Mouse (Mus musculus) heart, embryonic 15.5 days (tissue): ENCODE results near the gene Angpt4. TPM values are rescaled to one million over a fixed set of nuclear protein-coding genes. Genes with fewer than 3 reads are reported as not detected.

Experiments used
- ATAC-seq: fragments of 200-750 bp; cut with Nextera tagmentation; replicated peaks from 2 replicates; pipeline ENCODE4 v1.8.0; 2017; ENCODE audit warnings: low read depth, moderate TSS enrichment; ENCODE audit not compliant: insufficient number of reproducible peaks, insufficient read depth, low FRiP score
- H3K27ac ChIP-seq: fragments of 300-500 bp; sonication (generic); 2 replicates; pipeline ENCODE4 v1.5.1; 2015; ENCODE audit warnings: mild to moderate bottlenecking, inconsistent platforms
- H3K27me3 ChIP-seq: fragments of 300-500 bp; sonication (generic); 2 replicates; pipeline ENCODE4 v1.6.1; 2015; ENCODE audit warnings: inconsistent platforms
- H3K36me3 ChIP-seq: fragments of 300-500 bp; sonication (generic); 2 replicates; pipeline ENCODE4 v1.6.1; 2015; ENCODE audit warnings: mild to moderate bottlenecking, inconsistent platforms
- H3K4me1 ChIP-seq: fragments of 300-500 bp; sonication (generic); replicated peaks from 2 replicates; pipeline ENCODE4 v1.6.1; 2015; ENCODE audit warnings: inconsistent platforms
- H3K4me2 ChIP-seq: fragments of 300-500 bp; sonication (generic); 2 replicates; pipeline ENCODE4 v1.6.1; 2015; ENCODE audit warnings: inconsistent platforms, mild to moderate bottlenecking, moderate library complexity
- H3K4me3 ChIP-seq: fragments of 300-500 bp; sonication (generic); 2 replicates; pipeline ENCODE4 v1.5.1; 2015; ENCODE audit warnings: mild to moderate bottlenecking, inconsistent platforms
- H3K9ac ChIP-seq: fragments of 300-500 bp; sonication (generic); 2 replicates; pipeline ENCODE4 v1.6.1; 2015; ENCODE audit warnings: mild to moderate bottlenecking, inconsistent platforms
- H3K9me3 ChIP-seq: fragments of 300-500 bp; sonication (generic); replicated peaks from 2 replicates; pipeline ENCODE4 v1.6.1; 2016; ENCODE audit warnings: inconsistent platforms
- whole genome bisulfite sequencing: fragments of 180-500 bp; shearing (Covaris S2); methylation state at CpG from one replicate; pipeline ENCODE4 v1.1.7; 2015; ENCODE audit warnings: mixed read lengths; 5-methylcytosine and 5-hydroxymethylcytosine counted together
- polyA plus RNA-seq: library from polyadenylated mRNA; unstranded; fragments of >200 nt; fragmentation: Nextera tagmentation; extraction: Ambion mirVana; gene quantifications from 2 replicates; pipeline ENCODE4 v1.2.1, GENCODE M21; 2015

Gene Angpt4
- polyA plus RNA-seq, 1 experiment from 2014 or later: 0.30 TPM

- Histone ChIP-seq H3K9me3 (no peaks in the 10 kb centered on the region), H3K4me3 (no peak overlapping the region), H3K9ac (no peak overlapping the region), H3K4me1 (peaks cover 18% of the 10 kb centered on the region), H3K36me3 (no peaks in the 10 kb centered on the region), H3K27me3 (0 out of 2 replicates have a peak, but pooled peaks cover 5% of the 10 kb centered on the region), H3K4me2 (no peak overlapping the region), H3K27ac (no peak overlapping the region)
- no peak for ATAC-seq
- 15% methylated on average over 2 of the region's 2 CpGs for WGBS
Observed at GRCm38 (mm10) chr2:151915111-151915510, 4.1 kb downstream of the Angpt4 start.

GRCm38 (mm10) chr2:151916061-151916831, 5.2 kb downstream of the Angpt4 start:
- ATAC-seq: no peak
- Histone ChIP-seq H3K27me3 (0 out of 2 replicates have a peak, but pooled peaks cover 5% of the 10 kb centered on the region), H3K27ac (no peak overlapping the region), H3K4me3 (no peak overlapping the region), H3K36me3 (no peaks in the 10 kb centered on the region), H3K9ac (no peak overlapping the region), H3K4me2 (no peak overlapping the region), H3K4me1 (peaks cover 10% of the 10 kb centered on the region), H3K9me3 (no peaks in the 10 kb centered on the region)
- WGBS: 55% methylated on average over 13 of the region's 13 CpGs

GRCm38 (mm10) chr2:151919140-151919539, 8.1 kb downstream of the Angpt4 start:
- H3K9ac ChIP-seq: no peak overlapping the region
- H3K36me3 ChIP-seq: no peaks in the 10 kb centered on the region
- H3K4me3 ChIP-seq: no peak overlapping the region
- H3K4me2 ChIP-seq: no peak overlapping the region
- H3K4me1 ChIP-seq: 0 out of 2 replicates have a peak, but pooled peaks cover 5% of the 10 kb centered on the region
- H3K9me3 ChIP-seq: no peaks in the 10 kb centered on the region
- ATAC-seq: no peak; the same call in 1 of the 2 replicates
- 0 out of 2 replicates have a peak, but pooled peaks cover 5% of the 10 kb centered on the region for H3K27me3 ChIP-seq
- no peak overlapping the region for H3K27ac ChIP-seq
- 34% methylated on average over 9 of the region's 9 CpGs for WGBS

- no peaks in the 10 kb centered on the region for H3K36me3 ChIP-seq
- WGBS: 62% methylated on average over 8 of the region's 8 CpGs
- H3K27ac ChIP-seq: no peak overlapping the region
- no peaks in the 10 kb centered on the region for H3K27me3 ChIP-seq
- H3K4me2 ChIP-seq: no peak overlapping the region
- peaks cover 12% of the 10 kb centered on the region for H3K4me1 ChIP-seq
- ATAC-seq: no peak
- no peak overlapping the region for H3K9ac ChIP-seq
- H3K9me3 ChIP-seq: no peaks in the 10 kb centered on the region
- H3K4me3 ChIP-seq: no peak overlapping the region
Observed at GRCm38 (mm10) chr2:151921068-151921467, 10.1 kb downstream of the Angpt4 start.

- no peak overlapping the region for H3K4me3 ChIP-seq
- 38% methylated on average over 4 of the region's 4 CpGs for WGBS
- H3K4me2 ChIP-seq: no peak overlapping the region
- H3K9me3 ChIP-seq: no peaks in the 10 kb centered on the region
- H3K4me1 ChIP-seq: peaks cover 13% of the 10 kb centered on the region
- H3K27me3 ChIP-seq: no peaks in the 10 kb centered on the region
- no peak overlapping the region for H3K9ac ChIP-seq
- no peak for ATAC-seq
- no peaks in the 10 kb centered on the region for H3K36me3 ChIP-seq
- no peak overlapping the region for H3K27ac ChIP-seq
Observed at GRCm38 (mm10) chr2:151921596-151921995, 10.6 kb downstream of the Angpt4 start.

GRCm38 (mm10) chr2:151924276-151924675, 13.3 kb downstream of the Angpt4 start:
- Histone ChIP-seq H3K9me3 (no peaks in the 10 kb centered on the region), H3K27me3 (no peaks in the 10 kb centered on the region; the same call in 1 of the 2 replicates), H3K36me3 (no peaks in the 10 kb centered on the region), H3K27ac (no peak overlapping the region), H3K4me2 (no peak overlapping the region), H3K4me1 (peaks cover 10% of the 10 kb centered on the region), H3K9ac (no peak overlapping the region), H3K4me3 (no peak overlapping the region)
- ATAC-seq: no peak
- WGBS: 75% methylated on average over 7 of the region's 7 CpGs

DNA sequence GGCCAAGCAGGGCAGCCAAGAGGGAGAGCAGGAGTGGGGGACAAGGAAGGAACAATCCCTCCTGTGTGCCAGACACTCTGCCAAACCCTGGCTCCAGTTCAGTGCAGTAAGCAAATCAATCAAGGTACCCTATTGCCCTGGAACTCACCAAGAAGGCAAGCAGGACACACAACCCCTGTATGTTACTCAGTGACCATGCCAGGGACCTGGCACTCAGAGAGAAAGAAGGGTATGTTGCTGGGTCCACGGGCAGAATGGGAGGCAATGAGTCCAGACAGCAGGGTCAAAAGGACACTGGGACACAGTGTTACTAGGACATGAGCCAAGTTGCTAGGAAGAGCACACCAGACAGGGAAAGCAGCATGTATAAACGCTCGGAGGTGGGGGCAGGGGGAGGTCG, 14.7 kb downstream of the Angpt4 start:
- H3K27ac ChIP-seq: no peak overlapping the region

DNA sequence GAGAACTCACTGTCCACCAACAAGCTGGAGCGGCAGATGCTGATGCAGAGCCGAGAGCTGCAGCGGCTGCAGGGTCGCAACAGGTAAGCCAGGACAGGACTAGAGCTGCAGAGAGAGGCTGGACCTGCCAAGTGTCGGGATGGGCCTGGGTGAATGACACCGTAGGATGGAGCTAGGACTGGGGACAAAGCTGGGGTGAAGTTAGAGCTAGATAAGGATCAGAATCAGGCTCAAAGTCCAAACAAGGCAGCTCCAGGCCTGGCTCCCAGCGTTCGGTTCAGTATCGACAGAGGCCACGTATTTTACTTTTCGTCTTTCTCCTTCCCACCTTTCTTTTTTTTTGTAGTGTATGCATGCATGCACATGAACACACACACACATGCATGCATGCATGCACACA, 16.1 kb downstream of the Angpt4 start:
- peaks cover 8% of the 10 kb centered on the region for H3K4me1 ChIP-seq
- H3K36me3 ChIP-seq: no peaks in the 10 kb centered on the region
- ATAC-seq: no peak
- H3K4me3 ChIP-seq: no peak overlapping the region
- no peaks in the 10 kb centered on the region for H3K9me3 ChIP-seq
- no peak overlapping the region for H3K4me2 ChIP-seq
- WGBS: 83% methylated on average over 11 of the region's 11 CpGs
- peaks cover 3% of the 10 kb centered on the region; the same call in 1 of the 2 replicates for H3K27me3 ChIP-seq
- no peak overlapping the region for H3K27ac ChIP-seq
- no peak overlapping the region for H3K9ac ChIP-seq

More for the DNA sequence above, 14.7 kb downstream of the Angpt4 start:
- Histone ChIP-seq H3K4me1 (peaks cover 8% of the 10 kb centered on the region), H3K4me3 (no peak overlapping the region), H3K4me2 (no peak overlapping the region), H3K9me3 (no peaks in the 10 kb centered on the region), H3K36me3 (no peaks in the 10 kb centered on the region), H3K27me3 (no peaks in the 10 kb centered on the region; the same call in 1 of the 2 replicates), H3K9ac (no peak overlapping the region)
- WGBS: 51% methylated on average over 4 of the region's 4 CpGs
- ATAC-seq: no peak

- Histone ChIP-seq H3K27me3 (peaks cover 3% of the 10 kb centered on the region; the same call in 1 of the 2 replicates), H3K4me2 (no peak overlapping the region), H3K4me3 (no peak overlapping the region), H3K9me3 (no peaks in the 10 kb centered on the region), H3K4me1 (peaks cover 6% of the 10 kb centered on the region), H3K9ac (no peak overlapping the region), H3K36me3 (no peaks in the 10 kb centered on the region), H3K27ac (no peak overlapping the region)
- no peak for ATAC-seq
- 29% methylated on average over 7 of the region's 7 CpGs for WGBS
Observed at GRCm38 (mm10) chr2:151930389-151931074, 19.5 kb downstream of the Angpt4 start.

- 60% methylated on average over 3 of the region's 3 CpGs for WGBS
Observed at GRCm38 (mm10) chr2:151937893-151938292, 26.9 kb downstream of the Angpt4 start.

DNA sequence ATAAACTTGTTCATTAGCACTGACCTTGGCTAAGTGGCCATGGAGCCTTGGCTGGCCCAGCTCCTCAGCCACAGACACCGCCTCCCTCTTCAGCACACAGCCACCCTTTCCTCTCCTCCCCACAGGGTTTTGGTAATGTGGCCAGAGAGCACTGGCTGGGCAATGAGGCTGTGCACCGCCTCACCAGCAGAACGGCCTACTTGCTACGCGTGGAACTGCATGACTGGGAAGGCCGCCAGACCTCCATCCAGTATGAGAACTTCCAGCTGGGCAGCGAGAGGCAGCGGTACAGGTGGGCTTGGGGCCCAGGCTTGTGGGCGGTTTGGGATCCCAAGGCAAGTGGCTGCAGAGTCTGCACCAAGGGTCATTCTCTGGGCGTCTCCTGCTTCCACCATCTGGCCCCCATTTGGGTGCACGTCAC, 27.8 kb downstream of the Angpt4 start:
- Histone ChIP-seq H3K27me3 (peaks cover 16% of the 10 kb centered on the region), H3K9me3 (no peaks in the 10 kb centered on the region), H3K4me1 (peaks cover 12% of the 10 kb centered on the region), H3K36me3 (no peaks in the 10 kb centered on the region), H3K4me3 (no peak overlapping the region), H3K9ac (no peak overlapping the region), H3K27ac (no peak overlapping the region), H3K4me2 (no peak overlapping the region)
- 42% methylated on average over 11 of the region's 11 CpGs for WGBS
- ATAC-seq: no peak

More at GRCm38 (mm10) chr2:151937893-151938292, 26.9 kb downstream of the Angpt4 start:
- Histone ChIP-seq H3K4me2 (no peak overlapping the region), H3K4me3 (no peak overlapping the region), H3K4me1 (peaks cover 12% of the 10 kb centered on the region), H3K36me3 (no peaks in the 10 kb centered on the region), H3K27me3 (peaks cover 16% of the 10 kb centered on the region), H3K9ac (no peak overlapping the region), H3K27ac (no peak overlapping the region), H3K9me3 (no peaks in the 10 kb centered on the region)
- ATAC-seq: no peak
